Mouse (Mus musculus) NIH3T3 (cell line): ENCODE data around the gene Rbm25.

Experiments
- DNase-seq: peaks from one replicate; pipeline ENCODE4 v3.0.0-alpha.2; 2012; ENCODE audit warnings: low read depth

The Rbm25 gene

DNA sequence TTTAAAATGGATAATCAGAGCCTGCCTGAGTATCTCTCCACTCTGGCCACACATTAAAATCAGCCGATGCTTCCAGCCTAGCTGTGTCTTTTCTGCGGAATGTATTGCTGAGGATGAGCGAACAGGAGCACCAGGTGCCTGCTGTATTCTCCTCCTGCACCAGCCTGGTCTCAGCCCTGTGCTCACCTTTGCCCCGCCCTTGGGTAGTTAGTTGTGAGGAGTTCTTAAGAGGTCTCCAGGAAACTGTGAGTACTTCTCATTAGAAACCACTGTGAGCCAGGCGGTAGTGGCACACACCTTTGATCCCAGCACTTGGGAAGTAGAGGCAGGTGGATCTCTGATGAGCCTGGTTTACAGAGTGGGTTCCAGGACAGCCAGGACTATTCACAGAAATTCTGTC lies 101.2 kb downstream of the Rbm25 start:
- no peak for DNase-seq
